Mouse (Mus musculus) left cerebral cortex, adult 8-10 months (tissue): ENCODE measurements at regions not wholly inside any gene's neighbourhood (a gene's known extent, or its start where the extent isn't known, plus 50 kb on each side); places are given as distances from the start of the nearest gene placed in this dataset.

ENCODE experiments used
- DNase-seq, 2 experiments: peaks; one replicate each; pipeline ENCODE4 v3.0.0; 2022; ENCODE audit warnings: low spot score in 2 of 2

- no peak for DNase-seq
Observed at GRCm38 (mm10) chr7:70767697-70768096, 401.2 kb upstream of the Nr2f2 start.

DNA sequence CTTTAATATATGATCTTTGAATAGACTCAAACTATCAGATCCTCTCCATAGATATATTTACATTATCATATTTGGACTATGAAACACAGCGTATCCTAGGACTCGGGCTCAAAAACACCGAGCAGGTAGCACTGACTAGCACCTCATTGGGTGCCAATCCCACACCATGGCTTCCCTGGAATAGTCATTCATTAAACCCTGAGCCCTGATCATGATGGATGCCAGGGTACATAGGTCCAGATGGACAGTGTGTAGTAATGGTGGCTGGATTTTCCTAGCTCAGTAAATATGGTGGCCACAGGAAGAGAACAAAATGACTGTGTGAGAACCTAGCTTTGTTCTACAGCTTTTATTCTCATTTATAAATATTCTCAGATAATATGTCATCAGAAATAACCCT, 390.1 kb upstream of the Nr2f2 start:
- no peak for DNase-seq

DNA sequence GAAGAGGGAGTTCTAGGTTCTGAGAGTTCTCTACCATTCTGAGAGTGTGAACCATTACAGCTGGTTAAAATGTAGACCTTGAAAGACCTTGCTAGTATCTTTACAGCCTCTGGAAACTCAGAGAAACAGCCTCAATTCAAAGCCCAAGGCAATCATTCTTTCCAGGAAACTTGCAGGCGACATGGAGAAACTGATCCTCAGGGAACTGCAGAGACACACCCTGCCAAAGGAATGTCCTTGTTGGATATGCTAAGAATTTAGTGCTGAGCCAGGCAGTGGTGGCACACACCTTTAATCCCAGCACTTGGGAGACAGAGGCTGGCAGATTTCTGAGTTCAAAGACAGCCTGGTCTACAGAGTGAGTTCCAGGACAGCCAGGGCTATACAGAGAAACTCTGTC, 388.3 kb upstream of the Nr2f2 start:
- DNase-seq = no peak

- no peak for DNase-seq
Observed at GRCm38 (mm10) chr7:70752802-70753218, 386.3 kb upstream of the Nr2f2 start.

GRCm38 (mm10) chr7:70748884-70749283, 382.3 kb upstream of the Nr2f2 start:
- no peak for DNase-seq

GRCm38 (mm10) chr7:70748345-70748744, 381.8 kb upstream of the Nr2f2 start:
- no peak for DNase-seq

DNA sequence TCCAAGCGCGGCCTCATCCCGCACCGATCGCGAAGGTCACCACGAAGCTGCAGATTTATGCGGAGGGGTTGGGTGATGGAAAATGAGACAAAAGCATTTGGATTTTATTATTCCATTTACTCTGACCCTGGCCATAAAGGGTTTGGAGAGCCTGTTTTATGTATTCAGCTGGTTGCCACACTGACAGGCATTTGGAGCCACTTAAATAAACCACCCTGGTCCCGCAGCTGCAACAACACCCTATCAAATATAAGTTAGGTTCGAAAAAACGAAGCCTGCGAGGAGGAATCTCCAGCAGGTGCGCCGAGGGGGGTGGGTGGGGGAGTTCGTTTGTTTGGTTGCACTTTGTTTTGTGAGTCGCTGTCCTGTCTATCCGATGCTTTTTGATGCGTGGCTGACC, 377.8 kb upstream of the Nr2f2 start:
- DNase-seq = no peak

DNA sequence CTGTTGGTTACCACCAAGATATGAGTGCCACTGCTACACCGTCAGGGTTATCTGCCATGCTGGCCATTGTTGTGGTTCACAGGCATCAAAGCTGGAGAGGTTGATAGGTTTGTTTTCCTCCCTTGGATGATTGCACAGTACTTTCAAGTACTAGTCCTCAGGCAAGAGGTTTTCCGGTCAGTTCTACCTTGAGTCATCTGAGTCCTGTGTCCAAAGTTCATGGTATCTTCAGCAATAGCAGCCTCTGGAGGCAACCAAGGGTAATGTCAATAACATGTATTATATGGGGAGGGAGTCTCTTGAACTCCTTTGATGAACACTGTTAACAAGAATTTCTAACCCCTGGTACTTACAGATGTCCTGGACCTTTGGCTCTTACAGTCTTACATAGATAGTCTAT, 369.1 kb upstream of the Nr2f2 start:
- no peak for DNase-seq

DNA sequence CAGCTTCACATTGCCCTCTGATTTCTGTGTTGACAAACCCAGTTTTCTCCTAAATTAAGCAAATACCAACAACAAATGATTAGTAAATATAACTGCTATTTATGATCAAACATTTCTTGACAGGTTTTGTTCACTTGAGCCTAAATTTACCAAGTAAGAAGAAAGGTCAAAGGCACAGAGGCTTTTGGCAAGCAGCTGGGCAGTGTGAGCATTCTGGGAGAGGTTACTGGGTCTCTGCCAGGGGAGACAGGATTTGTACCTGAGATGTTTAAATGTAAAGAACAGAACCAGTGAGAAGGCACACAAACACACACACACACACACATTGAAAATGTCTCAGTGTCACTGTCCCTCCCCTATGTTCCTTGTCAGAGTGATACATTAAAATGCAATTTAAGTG, 367.0 kb upstream of the Nr2f2 start:
- no peak for DNase-seq

GRCm38 (mm10) chr7:70729896-70730295, 363.4 kb upstream of the Nr2f2 start:
- DNase-seq = no peak

DNA sequence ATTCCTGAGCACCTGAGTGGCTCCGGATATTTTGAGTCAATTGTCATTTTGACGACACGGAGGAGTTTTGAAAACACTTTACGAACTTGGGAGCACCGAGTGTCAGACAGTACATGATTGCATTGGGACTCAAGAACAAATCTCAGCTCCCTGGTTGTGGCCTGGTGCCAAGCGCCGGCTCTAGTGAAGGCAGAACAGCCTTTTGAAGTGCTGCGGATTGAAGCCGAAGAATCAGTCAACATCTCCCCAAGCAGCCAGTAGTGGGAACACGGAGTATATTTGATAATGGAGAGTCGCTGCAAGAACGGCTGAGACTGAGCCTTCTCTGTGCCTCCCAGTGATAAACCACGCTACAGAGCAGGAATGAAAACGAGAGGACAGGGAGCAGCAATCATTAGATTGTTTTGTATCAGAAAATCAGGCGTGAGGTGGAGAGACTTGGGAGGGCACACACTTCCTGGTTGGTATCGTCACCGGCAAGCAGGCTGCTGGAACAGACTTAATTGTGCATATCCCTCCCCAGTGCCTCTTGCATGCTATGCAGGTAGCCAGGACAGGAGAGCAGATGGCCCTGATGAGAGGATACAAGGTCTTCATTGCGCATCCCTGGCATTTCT, 351.7 kb upstream of the Nr2f2 start:
- DNase-seq = no peak

DNA sequence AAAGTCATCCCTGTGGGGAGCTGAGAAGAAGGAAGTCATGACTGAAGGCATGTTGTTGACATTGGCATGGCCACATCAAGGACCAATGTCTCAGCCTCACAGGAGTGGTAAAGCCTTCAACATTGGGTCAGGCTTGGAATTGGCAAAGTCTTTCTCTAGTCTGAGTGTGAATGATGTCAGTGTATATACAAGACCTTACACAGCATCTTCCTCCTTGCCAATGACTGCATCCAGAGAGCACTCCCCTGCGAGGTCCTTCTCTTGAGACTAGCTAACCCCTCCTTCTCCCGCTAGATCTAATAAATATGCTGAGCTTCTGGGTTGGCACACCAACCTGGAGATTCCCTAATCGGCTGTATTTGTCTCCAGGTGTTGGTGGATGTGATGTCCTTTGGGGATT, 351.1 kb upstream of the Nr2f2 start:
- DNase-seq = no peak

DNA sequence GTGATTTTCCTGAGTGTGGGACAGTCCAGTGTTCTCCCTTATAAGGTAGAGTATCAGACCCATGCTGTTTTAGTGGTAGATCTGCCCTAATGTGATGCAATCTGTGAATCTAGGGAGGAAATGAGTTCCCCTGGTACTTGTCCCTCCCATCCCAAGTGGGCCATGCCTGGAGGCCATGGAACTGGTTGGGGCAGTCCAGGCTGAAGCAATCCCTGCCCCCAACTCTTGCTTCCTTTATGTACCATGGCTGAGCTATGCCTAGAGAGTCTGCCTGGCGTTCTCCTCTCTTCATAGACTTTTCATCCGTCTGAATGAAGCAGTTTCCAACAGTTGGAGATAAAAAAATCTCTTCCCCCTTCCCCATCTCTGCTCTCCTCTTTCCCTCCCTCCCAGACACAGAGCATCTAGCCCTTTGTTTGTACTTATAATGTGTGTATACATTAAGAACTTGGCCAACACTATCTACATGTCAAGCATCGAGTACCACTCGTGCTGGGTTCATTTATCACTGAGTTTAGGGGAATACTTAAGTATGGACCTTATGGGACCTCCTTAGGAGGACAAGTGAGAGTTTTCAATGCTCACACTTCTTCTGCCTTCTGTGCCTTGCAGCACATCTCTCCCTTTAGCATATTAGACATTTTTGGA, 350.4 kb upstream of the Nr2f2 start:
- DNase-seq = no peak

DNA sequence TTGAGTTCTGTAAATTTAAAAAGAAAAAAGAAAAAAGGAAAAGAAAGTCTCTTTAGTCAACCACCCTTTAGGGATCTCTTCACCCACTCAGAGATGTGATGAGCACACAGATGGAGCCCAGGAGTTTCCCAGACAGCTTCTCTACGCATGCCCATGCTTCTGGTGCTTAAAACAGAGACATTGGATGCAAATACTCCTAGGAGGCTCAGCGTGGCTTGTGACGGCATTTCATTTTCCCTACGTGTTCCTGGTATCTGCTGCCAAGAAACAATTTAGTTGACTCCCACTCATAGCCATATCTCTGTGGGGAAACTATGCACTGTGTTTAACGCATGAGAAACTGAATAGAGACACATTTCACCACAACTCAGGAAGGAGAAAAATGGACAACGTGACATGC, 345.6 kb upstream of the Nr2f2 start:
- DNase-seq = peak in 1 of 2 experiments; percentile 73

DNA sequence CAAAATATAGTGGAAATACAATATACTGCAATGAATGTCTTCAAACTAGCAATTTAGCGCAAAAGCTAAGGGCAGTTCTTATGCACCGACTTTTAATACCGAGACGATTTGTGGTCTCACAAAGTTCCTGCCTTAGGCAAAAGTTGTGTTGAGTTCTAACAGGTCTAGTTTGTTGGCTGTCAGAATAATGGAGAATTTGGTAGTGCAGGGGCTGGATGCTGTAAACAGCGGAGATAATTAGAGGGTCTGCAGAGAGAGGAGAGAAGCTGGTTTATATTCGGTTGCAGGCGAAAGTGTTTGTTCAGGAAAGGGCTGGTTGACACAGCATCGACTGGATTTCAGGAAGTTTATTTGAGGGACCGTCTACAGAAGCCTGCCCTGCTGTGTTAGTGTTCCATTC, 339.7 kb upstream of the Nr2f2 start:
- no peak for DNase-seq

DNA sequence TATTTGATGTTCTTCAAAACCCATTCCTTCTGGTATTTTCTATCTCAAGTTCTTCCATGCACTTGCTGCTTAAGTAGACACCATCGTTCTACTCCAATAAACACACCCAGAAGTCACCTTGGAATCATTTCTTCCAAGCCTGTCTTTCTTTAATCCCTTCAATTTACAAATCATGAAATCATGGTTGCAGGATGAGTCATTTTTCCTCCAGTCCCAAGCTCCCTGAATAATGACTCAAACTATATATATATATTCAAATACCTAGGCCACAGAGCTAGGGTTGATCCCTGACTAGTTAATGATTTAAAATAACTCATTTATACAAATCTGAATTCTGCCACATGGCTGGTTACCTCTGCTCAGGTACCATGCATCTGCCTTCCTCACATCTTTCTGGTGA, 337.2 kb upstream of the Nr2f2 start:
- DNase-seq = no peak

DNA sequence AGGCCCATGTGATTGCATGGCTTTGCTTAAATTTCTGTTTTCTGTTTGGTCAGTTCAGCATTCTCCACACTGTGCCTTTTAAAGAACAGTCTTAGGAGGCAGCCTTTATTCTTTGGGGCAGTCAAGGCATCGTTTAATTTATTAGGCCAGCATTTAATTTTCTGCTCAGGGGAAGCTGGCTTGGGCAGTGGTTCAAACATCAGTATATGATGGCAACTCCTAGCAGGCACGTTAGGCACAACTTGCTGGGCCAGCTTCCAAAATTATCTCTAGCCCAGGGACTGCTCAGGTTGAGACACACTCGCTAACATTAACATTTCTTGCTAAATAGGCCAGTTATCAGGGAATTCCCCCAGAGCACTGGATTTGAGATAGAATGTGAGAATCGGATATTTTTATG, 333.9 kb upstream of the Nr2f2 start:
- DNase-seq = no peak

- no peak for DNase-seq
Observed at GRCm38 (mm10) chr7:70699391-70699790, 332.9 kb upstream of the Nr2f2 start.

- DNase-seq = no peak
Observed at GRCm38 (mm10) chr7:70698986-70699385, 332.5 kb upstream of the Nr2f2 start.

GRCm38 (mm10) chr7:70692160-70692559, 325.6 kb upstream of the Nr2f2 start:
- no peak for DNase-seq

GRCm38 (mm10) chr7:70690845-70691244, 324.3 kb upstream of the Nr2f2 start:
- DNase-seq = no peak

GRCm38 (mm10) chr7:70669065-70669464, 302.5 kb upstream of the Nr2f2 start:
- DNase-seq = no peak

GRCm38 (mm10) chr7:70660162-70660561, 293.6 kb upstream of the Nr2f2 start:
- no peak for DNase-seq
